Mouse (Mus musculus): ENCODE measurements around the gene Srsf10. TPM values are rescaled to one million over a fixed set of nuclear protein-coding genes. Genes with fewer than 3 reads are reported as not detected.

Gene Srsf10
- 195 and 208 TPM in 2 replicates for total RNA-seq (2015)
- 200 and 240 TPM in 2 replicates for total RNA-seq (2017)

GRCm38 (mm10) chr4:135855536-135856222 lies at the start of gene Srsf10:
Srsf10 (plus strand) TSS chr4:135855747.
- peak; percentile 81 for ATAC-seq (replicated peaks; ENCODE audit: poor library complexity)

GRCm38 (mm10) chr4:135814896-135815295 lies 40.7 kb upstream of the Srsf10 start:
- ATAC-seq (replicated peaks; ENCODE audit: poor library complexity) = no peak

- peak; percentile 95 for ATAC-seq (replicated peaks; ENCODE audit: poor library complexity)
These were observed 38.5 kb upstream of the Srsf10 start for GRCm38 (mm10) chr4:135816905-135817622.

DNA sequence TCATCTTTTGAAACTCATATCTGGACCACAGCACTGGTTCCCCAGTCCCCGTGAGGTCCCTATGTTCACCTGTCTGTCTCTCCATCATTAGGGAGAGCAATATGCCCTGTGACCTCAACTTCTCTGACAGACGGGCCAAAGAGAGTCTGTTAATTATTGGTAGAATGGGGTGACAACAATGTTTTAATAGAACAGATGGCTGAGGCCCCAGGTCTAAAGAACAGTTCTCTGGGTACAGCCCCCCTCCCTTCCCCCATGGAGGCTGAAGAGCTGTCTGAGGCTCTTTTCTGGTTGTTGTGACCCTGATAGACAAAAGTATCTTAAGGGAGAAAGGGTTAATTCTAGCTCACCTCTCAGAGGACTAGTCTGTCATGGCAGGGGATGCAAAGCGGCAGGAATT lies 37.2 kb upstream of the Srsf10 start:
- no peak for ATAC-seq (replicated peaks; ENCODE audit: poor library complexity)

GRCm38 (mm10) chr4:135819826-135820526 lies 35.6 kb upstream of the Srsf10 start:
- 0 out of 2 replicates have a peak, but pooled peaks have one; percentile 17 for ATAC-seq (replicated peaks; ENCODE audit: poor library complexity)

DNA sequence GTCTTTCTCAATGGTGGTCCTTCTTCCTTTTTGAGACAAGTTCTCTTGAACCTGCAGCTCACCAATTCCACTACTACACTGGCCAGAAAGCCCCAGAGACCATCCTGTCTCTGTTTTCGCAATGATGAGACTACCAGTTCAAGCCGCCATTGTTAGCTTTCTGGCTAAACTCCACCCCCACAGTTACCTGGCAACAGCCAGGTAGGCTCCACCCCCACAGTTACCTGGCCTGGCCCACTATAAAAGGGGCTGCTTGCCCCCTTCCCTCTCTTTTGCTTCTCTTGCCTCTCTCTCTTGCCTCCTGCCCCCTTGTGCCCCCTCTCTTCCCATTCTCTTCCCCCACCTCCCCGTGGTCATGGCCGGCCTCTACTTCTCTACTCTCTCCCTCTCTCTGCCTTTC lies 33.8 kb upstream of the Srsf10 start:
- ATAC-seq (replicated peaks; ENCODE audit: poor library complexity) = no peak

- ATAC-seq (replicated peaks; ENCODE audit: poor library complexity) = peak; percentile 74
These were observed 32.2 kb upstream of the Srsf10 start for GRCm38 (mm10) chr4:135823298-135823697.

- ATAC-seq (replicated peaks; ENCODE audit: poor library complexity) = no peak
These were observed 31.3 kb upstream of the Srsf10 start for GRCm38 (mm10) chr4:135824254-135824653.

GRCm38 (mm10) chr4:135828491-135828890 lies 27.1 kb upstream of the Srsf10 start:
- ATAC-seq (replicated peaks; ENCODE audit: poor library complexity) = no peak

- no peak for ATAC-seq (replicated peaks; ENCODE audit: poor library complexity)
These were observed 23.5 kb upstream of the Srsf10 start for GRCm38 (mm10) chr4:135832070-135832469.

GRCm38 (mm10) chr4:135833301-135834123 lies 22.0 kb upstream of the Srsf10 start:
- ATAC-seq (replicated peaks; ENCODE audit: poor library complexity) = no peak

DNA sequence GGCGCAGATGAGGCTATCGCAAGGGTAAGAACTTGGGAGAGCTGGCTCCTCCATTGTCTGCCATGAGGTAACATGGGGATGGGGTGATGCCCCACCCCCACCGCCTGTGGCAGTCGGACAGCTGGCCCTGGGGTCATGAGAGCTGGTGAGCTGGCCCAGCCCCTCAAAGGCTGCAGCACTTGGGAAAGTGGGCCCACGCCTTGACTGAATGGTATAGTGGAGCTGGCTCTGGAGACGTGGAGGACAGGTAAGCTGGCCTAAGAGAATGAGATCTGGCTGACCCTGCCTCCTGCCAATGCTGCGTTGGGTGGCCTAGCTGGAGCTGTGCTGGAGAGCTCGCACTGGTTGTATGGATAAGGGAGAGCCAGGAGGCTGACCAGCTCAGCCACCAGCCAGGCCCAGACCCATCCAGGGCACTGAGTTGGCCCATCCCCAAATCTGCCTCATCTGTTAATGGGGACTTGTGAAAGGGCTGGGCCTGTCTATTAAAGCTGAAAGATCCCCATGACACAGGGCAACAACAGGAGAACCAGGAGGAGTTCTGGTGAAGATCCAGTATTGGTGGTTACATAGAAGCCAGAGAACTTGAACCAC lies 21.3 kb upstream of the Srsf10 start:
- no peak for ATAC-seq (replicated peaks; ENCODE audit: poor library complexity)

DNA sequence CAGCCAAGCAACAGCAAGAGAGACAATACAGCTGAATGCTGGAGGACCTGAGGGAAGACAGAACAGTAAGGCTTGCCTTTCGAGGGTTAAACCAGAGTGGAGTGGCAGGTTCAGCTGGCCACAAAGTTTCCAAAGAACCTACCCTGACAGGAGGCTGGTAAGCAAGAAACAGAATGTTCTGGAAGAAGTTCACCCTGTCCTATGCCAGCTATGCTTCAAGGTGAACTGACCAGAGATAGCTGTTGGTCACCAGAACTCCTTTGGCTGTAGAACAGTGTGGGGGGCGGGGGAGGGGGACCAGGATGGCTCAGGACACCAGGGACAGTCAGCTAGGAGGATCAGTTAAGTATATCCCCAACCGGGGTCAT lies 16.6 kb upstream of the Srsf10 start:
- ATAC-seq (replicated peaks; ENCODE audit: poor library complexity) = no peak

- ATAC-seq (replicated peaks; ENCODE audit: poor library complexity) = no peak
These were observed 16.1 kb upstream of the Srsf10 start for GRCm38 (mm10) chr4:135839293-135840011.

DNA sequence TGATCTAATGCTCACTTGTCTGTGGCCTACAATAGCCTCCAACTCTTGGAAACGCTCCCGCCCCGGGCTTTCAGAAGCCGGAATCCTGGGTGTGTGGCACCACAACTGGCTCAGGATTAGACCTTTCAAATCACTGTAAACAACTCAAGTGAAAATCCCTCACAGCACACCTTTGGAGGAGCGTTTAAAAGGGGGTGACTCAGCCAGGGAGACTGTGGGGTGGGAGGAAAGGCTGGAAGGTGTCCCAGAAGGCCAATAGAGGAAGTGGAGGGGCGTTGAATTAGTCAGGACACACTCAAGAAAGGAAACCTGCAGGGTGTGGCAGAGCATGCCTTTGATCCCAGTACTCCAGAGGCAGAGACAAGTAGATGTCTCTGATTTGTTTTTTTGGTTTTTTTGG lies 11.1 kb upstream of the Srsf10 start:
- no peak for ATAC-seq (replicated peaks; ENCODE audit: poor library complexity)

DNA sequence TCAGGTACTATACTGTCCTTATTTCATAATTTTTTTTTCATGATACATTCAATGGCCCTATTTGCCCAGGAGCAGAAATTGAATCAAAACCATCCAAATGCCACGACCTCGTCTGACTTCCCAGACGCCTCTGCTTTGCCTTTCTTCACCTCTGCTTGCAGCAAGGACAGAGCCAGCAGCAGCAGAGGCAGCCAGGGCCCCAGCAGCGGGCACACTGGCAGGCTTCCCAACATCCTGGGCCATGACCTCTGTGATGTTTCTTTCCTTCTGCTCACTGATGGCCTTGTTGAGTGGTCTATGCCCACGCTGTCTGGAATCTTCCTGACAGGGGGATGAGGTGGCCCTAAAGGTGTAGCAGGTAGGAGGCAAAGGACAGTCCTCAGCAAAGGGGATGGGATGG lies 8.0 kb upstream of the Srsf10 start:
- no peak for ATAC-seq (replicated peaks; ENCODE audit: poor library complexity)

GRCm38 (mm10) chr4:135850411-135851095 lies 5.0 kb upstream of the Srsf10 start:
- ATAC-seq (replicated peaks; ENCODE audit: poor library complexity) = peak; percentile 77

DNA sequence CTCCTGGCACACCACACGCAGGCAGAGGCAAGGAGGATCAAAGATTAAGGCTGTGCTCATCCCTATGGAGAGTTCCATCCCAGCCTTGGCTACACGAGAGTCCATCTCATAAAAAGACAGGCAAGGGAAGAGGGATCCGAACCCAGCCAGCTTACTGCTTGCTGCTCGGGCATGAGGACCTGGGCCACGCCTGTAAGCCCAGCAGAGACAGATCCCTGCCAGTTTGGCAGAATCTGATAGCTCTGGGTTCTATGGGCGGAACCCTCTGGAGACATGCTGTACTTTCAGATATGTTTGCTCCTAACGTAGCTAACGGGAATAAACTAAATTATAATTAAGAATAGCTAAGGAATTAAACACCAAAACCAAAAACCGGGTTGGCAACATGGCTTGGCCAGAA lies 3.6 kb upstream of the Srsf10 start:
- ATAC-seq (replicated peaks; ENCODE audit: poor library complexity) = peak; percentile 33; the same call in 1 of the 2 replicates

- no peak for ATAC-seq (replicated peaks; ENCODE audit: poor library complexity)
These were observed 1.5 kb upstream of the Srsf10 start for GRCm38 (mm10) chr4:135853987-135854546.

All from megakaryocyte progenitor cell, adult 5-6 weeks (primary cell).